Mouse (Mus musculus) thymus, adult 2 months (tissue): ENCODE measurements around the gene C1qc. TPM values are rescaled to one million over a fixed set of nuclear protein-coding genes. Genes with fewer than 3 reads are reported as not detected.

ENCODE experiments used
- DNase-seq: peaks from one replicate; pipeline ENCODE4 v3.0.0; 2021
- H3K27ac ChIP-seq: fragments of 200-500 bp; 2 replicates; pipeline ENCODE4 v1.5.1; 2012; ENCODE audit warnings: low read length, control low read depth; ENCODE audit not compliant: control insufficient read depth, insufficient read depth
- H3K27me3 ChIP-seq: fragments of 200-500 bp; 2 replicates; pipeline ENCODE4 v1.6.1; 2012; ENCODE audit warnings: mild to moderate bottlenecking, low read length, moderate library complexity, mixed read lengths; ENCODE audit not compliant: control insufficient read depth, insufficient read depth
- H3K36me3 ChIP-seq: fragments of 200-500 bp; 2 replicates; pipeline ENCODE4 v1.6.1; 2012; ENCODE audit warnings: mild to moderate bottlenecking, low read length, moderate library complexity; ENCODE audit not compliant: control insufficient read depth, insufficient read depth
- H3K4me1 ChIP-seq: fragments of 200-500 bp; replicated peaks from 2 replicates; pipeline ENCODE4 v1.6.1; 2012; ENCODE audit warnings: low read length; ENCODE audit not compliant: control insufficient read depth, insufficient read depth
- H3K4me3 ChIP-seq: fragments of 200-500 bp; 2 replicates; pipeline ENCODE4 v1.5.1; 2012; ENCODE audit warnings: mild to moderate bottlenecking, low read length, control low read depth, moderate library complexity; ENCODE audit not compliant: control insufficient read depth, insufficient read depth
- CTCF ChIP-seq: fragments of 200-500 bp; IDR thresholded peaks from 2 replicates; pipeline ENCODE4 v1.5.1; 2012; ENCODE audit warnings: mild to moderate bottlenecking, control low read depth, low read length, moderate library complexity, borderline replicate concordance; ENCODE audit not compliant: control insufficient read depth, poor library complexity, insufficient read depth; ENCODE audit errors: extremely low read depth
- POLR2A ChIP-seq: fragments of 200-500 bp; IDR thresholded peaks from 2 replicates; pipeline ENCODE4 v1.6.1; 2012; ENCODE audit warnings: mild to moderate bottlenecking, low read length, control low read depth, moderate library complexity; ENCODE audit not compliant: control insufficient read depth, poor library complexity, insufficient read depth; ENCODE audit errors: extremely low read depth
- WGBS: fragments of 180-500 bp; shearing (Covaris S2); methylation state at CpG from one replicate; pipeline ENCODE4 v1.1.7; 2018; 5-methylcytosine and 5-hydroxymethylcytosine counted together
- polyA plus RNA-seq: library from polyadenylated mRNA; depleted of rRNA; stranded (reverse); fragments of >200 nt; gene quantifications from 2 replicates; pipeline ENCODE4 v1.2.3, GENCODE M21; 2012

C1qc gene
- polyA plus RNA-seq, 1 experiment: 468 TPM

DNA sequence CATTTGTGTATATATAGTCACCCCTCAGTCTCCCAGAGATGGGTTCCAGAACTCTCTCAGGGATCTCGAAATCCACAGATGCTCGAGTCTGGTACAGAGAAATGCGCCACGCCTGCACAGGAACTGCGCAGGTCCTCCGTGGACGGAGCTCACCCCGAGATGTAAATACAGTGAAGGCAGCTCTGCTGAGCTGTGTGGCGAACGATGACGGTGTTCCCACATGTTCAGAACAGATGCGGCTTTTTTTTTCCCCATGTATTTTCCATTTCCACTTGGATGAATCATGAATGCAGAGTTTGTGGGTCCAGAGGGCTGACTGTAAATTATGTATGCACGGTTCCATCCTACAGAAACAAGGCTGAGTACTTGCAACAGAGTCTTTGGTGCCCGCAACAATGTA is 17.9 kb downstream of the C1qc start:
- 94% methylated on average over 14 of the region's 14 CpGs for WGBS
- Histone ChIP-seq H3K36me3 (no peaks in the 10 kb centered on the region), H3K27me3 (no peaks in the 10 kb centered on the region), H3K4me1 (no peaks in the 10 kb centered on the region), H3K27ac (no peak overlapping the region), H3K4me3 (no peak overlapping the region)
- no peak for TF ChIP-seq CTCF
- no peak for TF ChIP-seq POLR2A
- DNase-seq: no peak

DNA sequence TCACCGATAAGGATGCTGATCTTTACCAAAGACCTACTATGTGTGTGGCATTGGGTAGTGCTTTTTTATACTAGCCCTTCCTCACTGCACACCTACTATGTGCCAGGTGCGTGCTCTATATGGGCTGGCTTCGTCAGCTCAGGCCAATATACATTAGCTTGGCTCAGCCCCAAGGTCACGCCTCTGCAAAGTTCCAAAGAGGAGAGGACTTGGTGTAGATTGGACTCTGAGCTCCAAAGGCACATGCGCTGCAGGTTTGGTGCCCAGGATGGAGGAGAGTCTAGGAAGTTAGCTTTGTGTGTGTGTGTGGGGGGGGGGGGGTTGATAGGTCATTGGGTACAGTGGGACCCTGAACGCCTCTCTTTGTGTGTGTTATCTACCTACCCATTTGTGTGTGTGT is 24.5 kb downstream of the C1qc start:
- H3K4me1 ChIP-seq: peaks cover 2% of the 10 kb centered on the region
- no peak overlapping the region for H3K4me3 ChIP-seq
- no peak for DNase-seq
- TF ChIP-seq POLR2A (no peak), CTCF (no peak)
- no peak overlapping the region for H3K27ac ChIP-seq
- WGBS: 88% methylated on average over 6 of the region's 6 CpGs
- H3K36me3 ChIP-seq: no peaks in the 10 kb centered on the region
- no peaks in the 10 kb centered on the region for H3K27me3 ChIP-seq

DNA sequence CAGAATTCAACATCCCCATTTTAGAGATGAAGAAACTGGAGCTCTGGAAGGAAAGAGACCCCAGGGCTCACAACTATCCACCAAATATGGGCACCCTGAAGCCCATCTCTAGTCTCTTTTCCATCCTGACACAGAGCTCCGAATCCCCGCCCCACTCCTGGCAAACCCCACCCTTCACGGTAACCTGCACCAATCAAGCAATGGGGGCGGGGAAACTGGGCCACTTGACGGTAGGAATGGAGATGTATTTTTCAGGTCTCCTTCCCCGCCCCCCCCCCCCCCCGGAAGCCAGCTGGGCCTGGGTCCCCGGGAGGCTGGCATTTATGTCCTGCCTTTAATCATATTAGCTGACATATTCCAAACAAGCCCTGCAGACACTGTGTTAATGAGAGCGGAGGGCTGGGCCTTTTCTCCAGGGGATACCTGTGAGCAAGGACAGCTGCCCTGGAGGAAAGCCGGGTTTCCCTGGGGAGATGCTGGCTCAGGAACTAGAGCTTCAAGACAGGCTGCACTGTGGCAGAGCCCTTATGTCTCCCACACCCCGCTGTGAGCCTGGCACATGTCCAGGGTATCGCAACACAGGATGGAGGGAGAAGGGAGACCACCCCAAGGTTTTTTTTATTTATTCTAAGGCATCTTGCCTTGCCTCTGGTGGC is 25.0 kb downstream of the C1qc start:
- 40% methylated on average over 12 of the region's 12 CpGs for WGBS
- Histone ChIP-seq H3K27me3 (no peaks in the 10 kb centered on the region), H3K36me3 (no peaks in the 10 kb centered on the region), H3K4me3 (no peak overlapping the region), H3K27ac (no peak overlapping the region), H3K4me1 (peaks cover 5% of the 10 kb centered on the region)
- TF ChIP-seq CTCF (no peak), POLR2A (no peak)
- no peak for DNase-seq

DNA sequence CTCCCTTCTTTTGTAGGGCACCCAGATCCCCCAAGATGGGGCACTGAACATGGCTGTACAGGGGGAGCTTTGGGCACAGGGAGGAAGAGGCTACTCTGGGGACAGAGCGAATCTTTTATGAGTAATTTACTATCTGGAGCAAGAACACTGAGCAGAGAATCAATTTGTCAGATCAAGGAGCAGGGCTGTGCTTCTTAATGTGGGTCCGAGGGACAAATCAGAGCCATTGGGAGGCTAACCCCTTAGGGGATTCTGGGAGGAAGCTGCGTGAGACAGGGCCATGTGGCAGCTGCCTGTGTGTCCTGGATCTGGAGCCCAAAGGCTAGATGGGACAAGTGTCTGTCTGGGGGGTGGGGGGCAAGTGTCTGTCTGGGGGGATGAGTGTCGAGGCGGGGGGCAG is 27.3 kb downstream of the C1qc start:
- no peak for DNase-seq
- Histone ChIP-seq H3K27me3 (no peaks in the 10 kb centered on the region), H3K27ac (no peak overlapping the region), H3K4me3 (no peak overlapping the region), H3K36me3 (no peaks in the 10 kb centered on the region), H3K4me1 (peaks cover 5% of the 10 kb centered on the region)
- 94% methylated on average over 5 of the region's 5 CpGs for WGBS
- no peak for TF ChIP-seq CTCF
- TF ChIP-seq POLR2A: no peak

DNA sequence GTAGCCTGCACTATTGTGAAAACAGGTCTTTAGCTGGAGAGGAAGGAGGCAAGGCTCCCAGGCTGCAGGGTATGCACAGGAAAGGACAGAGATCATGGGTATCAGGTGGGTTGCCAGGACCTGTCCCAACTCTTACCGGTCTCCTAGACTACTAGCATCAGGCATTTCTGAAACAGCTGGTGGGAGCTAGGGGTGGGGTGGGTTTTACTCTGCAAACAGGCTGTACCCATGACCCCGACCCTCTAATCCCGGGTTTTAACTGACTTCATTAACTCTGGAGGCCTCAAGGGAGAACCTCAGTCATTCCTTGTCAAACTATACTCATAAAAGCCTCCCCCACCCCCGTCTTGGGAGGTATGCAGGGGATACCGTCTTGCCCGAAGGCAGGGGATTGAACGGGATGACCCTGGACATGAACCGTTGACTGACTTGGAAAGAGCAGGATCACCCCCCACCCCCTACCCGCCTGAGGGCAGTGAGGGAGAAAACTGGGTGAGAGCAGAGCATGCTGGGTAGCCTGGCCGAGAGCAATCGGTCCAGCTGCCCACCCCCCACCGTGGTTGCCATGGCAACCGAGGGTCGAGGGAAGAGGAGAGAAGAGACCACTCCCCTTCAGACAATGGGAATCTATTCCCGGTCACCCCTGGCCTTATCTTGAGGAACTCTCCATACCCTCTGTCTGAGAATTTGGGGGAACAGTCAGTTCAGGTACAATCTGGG is 28.0 kb downstream of the C1qc start:
- Histone ChIP-seq H3K27me3 (no peaks in the 10 kb centered on the region), H3K36me3 (no peaks in the 10 kb centered on the region), H3K4me3 (no peak overlapping the region), H3K27ac (no peak overlapping the region), H3K4me1 (peaks cover 5% of the 10 kb centered on the region)
- WGBS: 70% methylated on average over 15 of the region's 15 CpGs
- no peak for DNase-seq
- TF ChIP-seq POLR2A: no peak
- no peak for TF ChIP-seq CTCF

DNA sequence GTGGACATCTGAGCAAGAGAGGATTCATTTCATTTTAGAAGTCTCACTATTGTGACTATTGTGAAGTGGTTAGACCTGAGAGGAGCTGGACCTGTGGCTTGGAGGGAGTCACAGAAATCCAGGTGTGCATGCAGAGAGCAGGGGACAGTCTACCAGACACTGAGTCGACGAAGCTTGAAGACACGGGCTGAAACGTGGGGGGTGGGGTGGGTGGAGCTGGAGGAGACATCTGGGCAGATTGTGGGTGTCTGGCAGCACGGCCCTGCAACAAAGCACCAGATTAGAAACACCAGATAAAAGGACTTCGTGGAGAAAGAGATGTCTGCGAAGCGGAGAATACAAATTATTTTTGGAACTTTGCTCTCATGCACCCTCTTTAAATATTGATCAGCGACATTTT is 29.3 kb downstream of the C1qc start:
- 15% methylated on average over 9 of the region's 9 CpGs for WGBS

DNA sequence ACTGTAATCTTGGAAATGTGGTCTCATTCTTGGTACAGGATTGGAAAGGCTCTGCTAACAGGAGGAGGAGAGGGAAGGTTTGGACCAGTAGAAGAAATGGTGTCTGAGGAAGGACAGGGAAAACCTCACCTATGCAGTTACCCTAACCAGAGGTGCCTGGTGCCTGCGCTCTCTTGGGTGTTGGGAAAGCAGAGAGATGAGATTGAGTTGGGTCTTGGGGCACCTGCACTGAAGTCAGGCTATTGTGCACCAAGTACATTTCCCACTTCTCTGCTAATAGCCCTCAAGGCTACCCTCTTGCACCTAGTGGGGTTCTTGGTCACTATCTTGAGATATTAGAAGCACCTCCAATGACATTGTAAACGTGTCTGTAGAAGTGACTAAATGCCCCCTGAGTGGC is 30.5 kb downstream of the C1qc start:
- no peaks in the 10 kb centered on the region for H3K27me3 ChIP-seq
- DNase-seq: no peak
- 84% methylated on average over 2 of the region's 2 CpGs for WGBS
- no peak for TF ChIP-seq CTCF
- TF ChIP-seq POLR2A: no peak
- no peak overlapping the region for H3K27ac ChIP-seq
- H3K36me3 ChIP-seq: no peaks in the 10 kb centered on the region
- peaks cover 5% of the 10 kb centered on the region for H3K4me1 ChIP-seq
- H3K4me3 ChIP-seq: no peak overlapping the region

More for the DNA sequence above, 29.3 kb downstream of the C1qc start:
- no peak for DNase-seq
- H3K4me1 ChIP-seq: peaks cover 5% of the 10 kb centered on the region
- H3K4me3 ChIP-seq: no peak overlapping the region
- TF ChIP-seq CTCF (no peak), POLR2A (no peak)
- no peaks in the 10 kb centered on the region for H3K27me3 ChIP-seq
- H3K27ac ChIP-seq: no peak overlapping the region
- no peaks in the 10 kb centered on the region for H3K36me3 ChIP-seq

DNA sequence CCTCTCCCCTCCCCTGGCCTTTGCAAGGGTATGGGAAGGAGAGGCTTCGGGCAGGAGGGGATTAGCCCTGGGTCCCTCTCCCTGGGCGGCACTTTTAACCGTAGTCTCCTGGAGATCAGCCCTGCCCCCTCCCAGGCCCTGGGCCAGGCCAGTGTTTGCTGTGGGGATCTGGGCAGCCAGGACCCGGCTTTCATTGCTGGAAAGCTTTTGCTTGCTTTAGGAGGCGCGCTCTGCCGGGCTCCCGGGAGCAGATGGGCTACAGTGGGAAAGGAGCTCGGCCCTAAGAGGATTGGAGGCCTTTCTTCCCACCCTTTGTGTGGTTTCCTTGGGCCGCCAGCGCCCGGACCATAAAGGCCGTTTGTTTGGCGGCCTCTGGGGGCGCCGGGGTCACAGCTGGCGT is 31.1 kb downstream of the C1qc start:
- TF ChIP-seq POLR2A (no peak), CTCF (no peak)
- DNase-seq: no peak
- H3K27ac ChIP-seq: no peak overlapping the region
- WGBS: 63% methylated on average over 17 of the region's 17 CpGs
- H3K4me1 ChIP-seq: peaks cover 5% of the 10 kb centered on the region
- H3K36me3 ChIP-seq: no peaks in the 10 kb centered on the region
- no peaks in the 10 kb centered on the region for H3K27me3 ChIP-seq
- no peak overlapping the region for H3K4me3 ChIP-seq
